Mouse (Mus musculus) granulocyte monocyte progenitor cell, adult 5-6 weeks (primary cell): ENCODE measurements around the gene Cpsf6. TPM values are rescaled to one million over a fixed set of nuclear protein-coding genes. Genes with fewer than 3 reads are reported as not detected.
"Not testable (repeated sequence)": the region's sequence is repeated elsewhere in the genome, so short reads cannot be mapped to it uniquely, and the experiment has no call there.

Experiments
- ATAC-seq: replicated peaks from 2 replicates; pipeline ENCODE4 v1.8.0; 2016; ENCODE audit warnings: mild to moderate bottlenecking, moderate TSS enrichment, inconsistent platforms; ENCODE audit not compliant: poor library complexity, severe bottlenecking
- total RNA-seq, 2 experiments: library from RNA; stranded (forward) in 1 of 2; stranded (reverse) in 1 of 2; fragments of 200-712, 200-1000 nt in 1 of 2; fragments of >200 nt in 1 of 2; fragmentation: Nextera tagmentation in 1 of 2; gene quantifications; 2 replicates each; pipeline ENCODE4 v1.2.3; 2014 to 2017

Gene Cpsf6
- total RNA-seq, 2 experiments from 2014 or later, result 94.2 to 119 TPM

- ATAC-seq, result peak; percentile 53; the same call in 1 of the 2 replicates
Measured at GRCm38 (mm10) chr10:117402403-117403333, 22.9 kb upstream of the Cpsf6 start.

GRCm38 (mm10) chr10:117401364-117401763 is 21.5 kb upstream of the Cpsf6 start:
- ATAC-seq, result no peak

- ATAC-seq, result no peak
Measured at GRCm38 (mm10) chr10:117400246-117400954, 20.6 kb upstream of the Cpsf6 start.

GRCm38 (mm10) chr10:117399839-117400238 is 20.0 kb upstream of the Cpsf6 start:
- ATAC-seq, result no peak

GRCm38 (mm10) chr10:117399196-117399595 is 19.4 kb upstream of the Cpsf6 start:
- no peak for ATAC-seq

- ATAC-seq, result 0 out of 2 replicates have a peak, but pooled peaks have one; percentile 15
Measured at GRCm38 (mm10) chr10:117398044-117398780, 18.4 kb upstream of the Cpsf6 start.

- peak; percentile 65 for ATAC-seq
Measured at GRCm38 (mm10) chr10:117397106-117397625, 17.4 kb upstream of the Cpsf6 start.

GRCm38 (mm10) chr10:117396386-117397048 is 16.7 kb upstream of the Cpsf6 start:
- ATAC-seq, result no peak

- no peak for ATAC-seq
Measured at GRCm38 (mm10) chr10:117395801-117396200, 16.0 kb upstream of the Cpsf6 start.

GRCm38 (mm10) chr10:117394738-117395550 is 15.1 kb upstream of the Cpsf6 start:
- no peak for ATAC-seq

GRCm38 (mm10) chr10:117393891-117394395 is 14.1 kb upstream of the Cpsf6 start:
- no peak for ATAC-seq

GRCm38 (mm10) chr10:117393196-117393890 is 13.5 kb upstream of the Cpsf6 start:
- ATAC-seq, result peak; percentile 91

- peak; percentile 42 for ATAC-seq
Measured at GRCm38 (mm10) chr10:117392832-117393195, 13.0 kb upstream of the Cpsf6 start.

GRCm38 (mm10) chr10:117392397-117392796 is 12.6 kb upstream of the Cpsf6 start:
- not testable (repeated sequence) for ATAC-seq

GRCm38 (mm10) chr10:117391801-117392200 is 12.0 kb upstream of the Cpsf6 start:
- ATAC-seq, result no peak

- ATAC-seq, result no peak
Measured at GRCm38 (mm10) chr10:117391057-117391456, 11.2 kb upstream of the Cpsf6 start.

GRCm38 (mm10) chr10:117389904-117390875 is 10.4 kb upstream of the Cpsf6 start:
- ATAC-seq, result no peak
